Comparison of ENCODE assay signal across 10 mouse cellular contexts in genomic region chr2:163166067-163166805, GRCm38 (mm10). TPM values are rescaled to one million over a fixed set of nuclear protein-coding genes. Genes with fewer than 3 reads are reported as not detected.
DNase-seq lines count a peak whose midpoint lies in the region; ATAC-seq and TF ChIP-seq lines count a peak whose summit lies in the region.
"Had no signal": no experiment of that assay in that cellular context is flagged by ENCODE, and none has a peak within 500 bp of the region (broad histone marks: within the 10 kb centered on the region; RNA-seq: fewer than 3 reads in every experiment).

No protein-coding gene starts in this region.

- no peaks in the 10 kb centered on the region for H3K79me2 ChIP-seq in liver, adult 2 months (ENCODE audit: control insufficient read depth, insufficient read depth, low read length)
- no peaks in the 10 kb centered on the region for H3K79me2 ChIP-seq in myocyte (ENCODE audit: control insufficient read depth, insufficient read depth)

- peaks cover 7% of the 10 kb centered on the region; the same call in 1 of the 2 replicates for H3K4me1 ChIP-seq in liver, adult 2 months (ENCODE audit: control insufficient read depth, insufficient read depth, low read length)
- H3K4me1 ChIP-seq in liver, embryonic 12.5 days = no peaks in the 10 kb centered on the region; the same call in 1 of the 2 replicates

- H3K4me2 ChIP-seq in liver, embryonic 12.5 days = no peak overlapping the region
- peak overlapping the region; percentile 3 for H3K4me2 ChIP-seq in myocyte (ENCODE audit: low read depth)
- H3K4me2 ChIP-seq: heart, embryonic 13.5 days; lung, embryonic 14.5 days had no signal

- no peak for ATAC-seq in liver, embryonic 12.5 days

- H3K4me3 ChIP-seq in liver, adult 2 months (ENCODE audit: insufficient read depth, low read depth, low read length) = no peak overlapping the region
- H3K4me3 ChIP-seq in liver, embryonic 12.5 days = no peak overlapping the region
- H3K4me3 ChIP-seq in myocyte = no peak overlapping the region
- H3K4me3 ChIP-seq in gastrocnemius, adult 2 months = no peak overlapping the region
- H3K4me3 ChIP-seq in layer of hippocampus, adult 2 months = no peak overlapping the region
- H3K4me3 ChIP-seq: heart, embryonic 13.5 days had no signal

- H3K9me3 ChIP-seq in liver, embryonic 12.5 days (replicated peaks) = no peaks in the 10 kb centered on the region
- H3K9me3 ChIP-seq: heart, embryonic 13.5 days had no signal

- no peaks in the 10 kb centered on the region for H3K36me3 ChIP-seq in liver, adult 2 months (ENCODE audit: control insufficient read depth, insufficient read depth, low read length)
- no peaks in the 10 kb centered on the region for H3K36me3 ChIP-seq in liver, embryonic 12.5 days
- H3K36me3 ChIP-seq in myocyte (ENCODE audit: control insufficient read depth, insufficient read depth) = no peaks in the 10 kb centered on the region
- H3K36me3 ChIP-seq: heart, embryonic 13.5 days had no signal

- intact Hi-C loops in gastrocnemius, adult 2 months (cut with DNase I) = no loop called here

- no peak overlapping the region for H3K9ac ChIP-seq in liver, adult 2 months (ENCODE audit: low read depth, low read length)
- H3K9ac ChIP-seq in liver, embryonic 12.5 days = no peak overlapping the region
- H3K9ac ChIP-seq: heart, embryonic 13.5 days; lung, embryonic 14.5 days had no signal

- DNase-seq in cerebellum, postnatal 10 days = peak; percentile 33 to 56
- no peak for DNase-seq in cerebellum, adult 8-10 months
- DNase-seq in liver, adult 2 months (ENCODE audit: extremely low read depth, low read depth, low spot score) = peak; percentile 75
- peak; percentile 14 to 17 for DNase-seq in cerebellum, postnatal 25 days
- no peak for DNase-seq in gastrocnemius, adult 2 months
- DNase-seq in layer of hippocampus, adult 2 months (ENCODE audit: low spot score in 2 of 2) = no peak
- DNase-seq: lung, embryonic 14.5 days had no signal

- TF ChIP-seq CTCF in liver, adult 2 months (IDR thresholded peaks at IDR 0.05; ENCODE audit: low read depth, low read length) = no peak
- TF ChIP-seq CTCF in gastrocnemius, adult 2 months (IDR thresholded peaks at IDR 0.05) = no peak
- no peak for TF ChIP-seq CTCF in layer of hippocampus, adult 2 months (conservative IDR thresholded peaks at IDR 0.05)

- no peak for TF ChIP-seq POLR2A in liver, adult 2 months (IDR thresholded peaks at IDR 0.05; ENCODE audit: extremely low read depth, insufficient read depth, low read length)
- TF ChIP-seq POLR2A in myocyte (IDR thresholded peaks at IDR 0.05; ENCODE audit: insufficient read length, low read depth) = no peak

- no peak overlapping the region for H3K27ac ChIP-seq in liver, adult 2 months (replicated peaks; ENCODE audit: insufficient read depth, low read depth, low read length)
- no peak overlapping the region for H3K27ac ChIP-seq in liver, embryonic 12.5 days
- H3K27ac ChIP-seq in gastrocnemius, adult 2 months = no peak overlapping the region
- no peak overlapping the region for H3K27ac ChIP-seq in layer of hippocampus, adult 2 months
- H3K27ac ChIP-seq: heart, embryonic 13.5 days had no signal

- H3K27me3 ChIP-seq in liver, adult 2 months (ENCODE audit: control insufficient read depth, insufficient read depth, low read length) = no peaks in the 10 kb centered on the region
- H3K27me3 ChIP-seq in liver, embryonic 12.5 days (replicated peaks) = 0 out of 2 replicates have a peak, but pooled peaks cover 4% of the 10 kb centered on the region
- H3K27me3 ChIP-seq in myocyte (ENCODE audit: control insufficient read depth, insufficient read depth, insufficient read length) = peaks cover 7% of the 10 kb centered on the region
- H3K27me3 ChIP-seq: heart, embryonic 13.5 days had no signal

- WGBS in liver, adult 2 months = 39% methylated on average over 13 of the region's 13 CpGs
- 49% methylated on average over 13 of the region's 13 CpGs for WGBS in liver, embryonic 12.5 days (ENCODE audit: insufficient replicate concordance)

- H3ac ChIP-seq in myocyte (ENCODE audit: control insufficient read depth, insufficient read length) = no peak overlapping the region

TF ChIP-seq in myocyte, 11 proteins besides CTCF, POLR2A, EP300 and RAD21:
- no peak for TF ChIP-seq MYOG (IDR thresholded peaks at IDR 0.05; ENCODE audit: control insufficient read depth in 1 of 3, insufficient read depth in 1 of 3, insufficient read length in 2 of 3, low read depth in 2 of 3)
- TF ChIP-seq MAX (IDR thresholded peaks at IDR 0.05; ENCODE audit: low read depth) = no peak
- TF ChIP-seq USF1 (IDR thresholded peaks at IDR 0.05; ENCODE audit: low read depth) = no peak
- TF ChIP-seq CEBPB (IDR thresholded peaks at IDR 0.05; ENCODE audit: insufficient read depth, poor library complexity, severe bottlenecking) = no peak
- TF ChIP-seq E2F4 (IDR thresholded peaks at IDR 0.05; ENCODE audit: insufficient read depth) = no peak
- no peak for TF ChIP-seq SRF (IDR thresholded peaks at IDR 0.05; ENCODE audit: control insufficient read depth, insufficient read length, low read depth)
- no peak for TF ChIP-seq REST (IDR thresholded peaks at IDR 0.05; ENCODE audit: insufficient read depth, insufficient read length)
- no peak for TF ChIP-seq MYOD1 (IDR thresholded peaks at IDR 0.05; ENCODE audit: control insufficient read depth in 1 of 3, insufficient read length in 2 of 3, low read depth in 2 of 3)
- TF ChIP-seq TCF12 (IDR thresholded peaks at IDR 0.05; ENCODE audit: insufficient read depth, poor library complexity, severe bottlenecking) = no peak
- no peak for TF ChIP-seq TCF3 (IDR thresholded peaks at IDR 0.05; ENCODE audit: insufficient read length, low read depth)
- TF ChIP-seq POLR2AphosphoS2 (IDR thresholded peaks at IDR 0.05; ENCODE audit: insufficient read length, low read depth) = no peak

RNA-seq across cellular contexts. Expression of gene Tox2, which starts 36.7 kb away (rescaled TPM):
- total RNA-seq in liver, adult 2 months (2014; rRNA removed) = 0.09 and 0.20 TPM in 2 replicates
- 0.27 and 0.41 TPM in 2 replicates for polyA plus RNA-seq in liver, adult 2 months (2012; rRNA removed)
- 0.99 and 1.2 TPM in 2 replicates for polyA plus RNA-seq in liver, embryonic 12.5 days (2016; fragmentation: Nextera tagmentation; extraction: Ambion mirVana)
- polyA plus RNA-seq in myocyte (2012; fragmentation: generic; extraction: Trizol) = 0.05 TPM
- under 1 TPM; 0.28 to 0.31 TPM for total RNA-seq in gastrocnemius, adult 2 months (2021)
- total RNA-seq in layer of hippocampus, adult 2 months (2021) = 10 to 100 TPM; 20.8 to 21.3 TPM

Comparison
In these comparisons a context has a peak if more than half of its experiments do, and no peak if none do; other contexts are left out.
1. DNase-seq: peak in cerebellum, postnatal 10 days (2 of 2), liver, adult 2 months (single experiment) and cerebellum, postnatal 25 days (2 of 2); none in cerebellum, adult 8-10 months (single experiment), gastrocnemius, adult 2 months (single experiment) and layer of hippocampus, adult 2 months (0 of 2).
2. RNA of gene Tox2, which starts 36.7 kb away (total RNA-seq): 20.8 to 21.3 TPM in layer of hippocampus, adult 2 months; 0.28 to 0.31 TPM in gastrocnemius, adult 2 months and 0.09 to 0.20 TPM in liver, adult 2 months; every median in the first group is over 10 times any median in the second.